Mouse (Mus musculus): ENCODE measurements at regions not wholly inside any gene's neighbourhood (a gene's known extent, or its start where the extent isn't known, plus 50 kb on each side); places are given as distances from the start of the nearest gene placed in this dataset.
"Not testable (repeated sequence)": the region's sequence is repeated elsewhere in the genome, so short reads cannot be mapped to it uniquely, and the experiment has no call there.

- no peak for DNase-seq (ENCODE audit: low spot score in 2 of 2)
Measured at GRCm38 (mm10) chr4:84157911-84158647, 517.0 kb downstream of the Bnc2 start.

GRCm38 (mm10) chr4:84163362-84163761 is 511.7 kb downstream of the Bnc2 start:
- DNase-seq (ENCODE audit: low spot score in 2 of 2), result no peak

- DNase-seq (ENCODE audit: low spot score in 2 of 2), result no peak
Measured at GRCm38 (mm10) chr4:84165256-84165655, 509.8 kb downstream of the Bnc2 start.

GRCm38 (mm10) chr4:84172841-84173240 is 502.2 kb downstream of the Bnc2 start:
- DNase-seq (ENCODE audit: low spot score in 2 of 2), result no peak

- DNase-seq (ENCODE audit: low spot score in 2 of 2), result no peak
Measured at GRCm38 (mm10) chr4:84173441-84173840, 501.6 kb downstream of the Bnc2 start.

GRCm38 (mm10) chr4:84176457-84176856 is 498.6 kb downstream of the Bnc2 start:
- DNase-seq (ENCODE audit: low spot score in 2 of 2), result not testable (repeated sequence)

GRCm38 (mm10) chr4:84177827-84178226 is 497.2 kb downstream of the Bnc2 start:
- no peak for DNase-seq (ENCODE audit: low spot score in 2 of 2)

- DNase-seq (ENCODE audit: low spot score in 2 of 2), result no peak
Measured at GRCm38 (mm10) chr4:84184436-84184835, 490.6 kb downstream of the Bnc2 start.

- no peak for DNase-seq (ENCODE audit: low spot score in 2 of 2)
Measured at GRCm38 (mm10) chr4:84184844-84185243, 490.2 kb downstream of the Bnc2 start.

- no peak for DNase-seq (ENCODE audit: low spot score in 2 of 2)
Measured at GRCm38 (mm10) chr4:84189315-84189714, 485.8 kb downstream of the Bnc2 start.

- no peak for DNase-seq (ENCODE audit: low spot score in 2 of 2)
Measured at GRCm38 (mm10) chr4:84191303-84191702, 483.8 kb downstream of the Bnc2 start.

GRCm38 (mm10) chr4:84192301-84192700 is 482.8 kb downstream of the Bnc2 start:
- no peak for DNase-seq (ENCODE audit: low spot score in 2 of 2)

- no peak for DNase-seq (ENCODE audit: low spot score in 2 of 2)
Measured at GRCm38 (mm10) chr4:84196732-84197131, 478.3 kb downstream of the Bnc2 start.

GRCm38 (mm10) chr4:84198176-84198575 is 476.9 kb downstream of the Bnc2 start:
- no peak for DNase-seq (ENCODE audit: low spot score in 2 of 2)

- DNase-seq (ENCODE audit: low spot score in 2 of 2), result no peak
Measured at GRCm38 (mm10) chr4:84199181-84199656, 475.9 kb downstream of the Bnc2 start.

- no peak for DNase-seq (ENCODE audit: low spot score in 2 of 2)
Measured at GRCm38 (mm10) chr4:84201001-84201400, 474.1 kb downstream of the Bnc2 start.

- DNase-seq (ENCODE audit: low spot score in 2 of 2), result no peak
Measured at GRCm38 (mm10) chr4:84202231-84202630, 472.8 kb downstream of the Bnc2 start.

GRCm38 (mm10) chr4:84203680-84204079 is 471.4 kb downstream of the Bnc2 start:
- no peak for DNase-seq (ENCODE audit: low spot score in 2 of 2)

GRCm38 (mm10) chr4:84204777-84205176 is 470.3 kb downstream of the Bnc2 start:
- DNase-seq (ENCODE audit: low spot score in 2 of 2), result no peak

GRCm38 (mm10) chr4:84208175-84208574 is 466.9 kb downstream of the Bnc2 start:
- DNase-seq (ENCODE audit: low spot score in 2 of 2), result no peak

- no peak for DNase-seq (ENCODE audit: low spot score in 2 of 2)
Measured at GRCm38 (mm10) chr4:84209538-84209937, 465.5 kb downstream of the Bnc2 start.

GRCm38 (mm10) chr4:84211311-84211875 is 463.7 kb downstream of the Bnc2 start:
- DNase-seq (ENCODE audit: low spot score in 2 of 2), result no peak

- no peak for DNase-seq (ENCODE audit: low spot score in 2 of 2)
Measured at GRCm38 (mm10) chr4:84212004-84212403, 463.1 kb downstream of the Bnc2 start.

Measured in spleen, postnatal 4 days (tissue).